Mouse (Mus musculus) large intestine, adult 2 months (tissue): Measurements from ENCODE around the gene Notch1. TPM values are rescaled to one million over a fixed set of nuclear protein-coding genes. Genes with fewer than 3 reads are reported as not detected.

Experiments used
- DNase-seq: peaks from one replicate; pipeline ENCODE4 v3.0.0-alpha.2; 2012; ENCODE audit warnings: low read depth, low spot score
- WGBS: fragments of 180-500 bp; shearing (Covaris S2); methylation state at CpG from one replicate; pipeline ENCODE4 v1.1.7; 2018; 5-methylcytosine and 5-hydroxymethylcytosine counted together
- polyA plus RNA-seq: library from polyadenylated mRNA; depleted of rRNA; stranded (reverse); fragments of >200 nt; gene quantifications from 2 replicates; pipeline ENCODE4 v1.2.3, GENCODE M21; 2012

Notch1 gene
- polyA plus RNA-seq, 1 experiment: 7.3 TPM

DNA sequence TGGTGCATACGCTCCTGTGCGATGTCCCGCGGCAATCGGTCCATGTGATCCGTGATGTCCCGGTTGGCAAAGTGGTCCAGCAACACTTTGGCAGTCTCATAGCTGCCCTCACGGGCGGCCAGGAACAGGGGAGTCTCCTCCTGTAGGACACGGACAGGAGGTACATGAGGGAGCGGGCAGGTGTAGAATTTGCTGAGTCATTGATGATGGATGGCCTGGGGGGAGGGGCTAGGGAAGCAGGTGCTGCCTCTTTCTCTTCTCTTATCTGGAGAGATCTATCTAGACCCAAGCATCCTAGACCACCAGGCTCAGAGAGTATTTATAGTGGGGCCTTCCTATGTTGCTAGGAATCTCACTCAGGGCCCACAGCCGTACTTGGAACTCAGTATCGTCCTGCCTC, 55.6 kb downstream of the Notch1 start:
- WGBS: 81% methylated on average over 13 of the region's 13 CpGs
- DNase-seq: no peak

DNA sequence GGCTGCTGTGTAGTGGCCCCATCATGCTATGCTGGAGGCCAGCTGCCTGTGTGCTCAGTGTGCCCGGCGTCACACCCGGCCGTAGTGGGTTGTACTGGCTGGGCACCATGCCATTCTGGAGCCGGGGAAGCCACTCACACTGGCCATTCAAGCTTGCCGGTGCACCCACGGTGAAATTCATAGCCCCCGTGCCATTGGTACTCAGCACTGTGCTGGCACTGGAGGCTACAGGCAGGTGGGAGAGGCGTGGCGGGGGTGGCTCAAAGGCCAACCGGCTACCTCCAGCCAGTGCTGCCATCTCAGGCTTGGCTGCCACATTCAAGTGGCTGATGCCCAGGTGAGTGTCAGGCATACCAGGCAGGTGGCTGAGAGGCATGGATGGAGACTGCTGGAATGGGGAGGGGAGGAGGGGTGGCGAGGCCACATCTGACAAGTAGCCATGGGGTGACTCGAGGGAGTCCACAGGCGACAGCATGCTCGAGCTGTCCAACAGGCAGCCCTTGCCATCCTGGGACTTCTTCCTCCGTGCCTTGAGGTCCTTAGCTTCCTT, 56.3 kb downstream of the Notch1 start:
- no peak for DNase-seq
- WGBS: 49% methylated on average over 16 of the region's 16 CpGs

GRCm38 (mm10) chr2:26459478-26459877, 57.0 kb downstream of the Notch1 start:
- no peak for DNase-seq

DNA sequence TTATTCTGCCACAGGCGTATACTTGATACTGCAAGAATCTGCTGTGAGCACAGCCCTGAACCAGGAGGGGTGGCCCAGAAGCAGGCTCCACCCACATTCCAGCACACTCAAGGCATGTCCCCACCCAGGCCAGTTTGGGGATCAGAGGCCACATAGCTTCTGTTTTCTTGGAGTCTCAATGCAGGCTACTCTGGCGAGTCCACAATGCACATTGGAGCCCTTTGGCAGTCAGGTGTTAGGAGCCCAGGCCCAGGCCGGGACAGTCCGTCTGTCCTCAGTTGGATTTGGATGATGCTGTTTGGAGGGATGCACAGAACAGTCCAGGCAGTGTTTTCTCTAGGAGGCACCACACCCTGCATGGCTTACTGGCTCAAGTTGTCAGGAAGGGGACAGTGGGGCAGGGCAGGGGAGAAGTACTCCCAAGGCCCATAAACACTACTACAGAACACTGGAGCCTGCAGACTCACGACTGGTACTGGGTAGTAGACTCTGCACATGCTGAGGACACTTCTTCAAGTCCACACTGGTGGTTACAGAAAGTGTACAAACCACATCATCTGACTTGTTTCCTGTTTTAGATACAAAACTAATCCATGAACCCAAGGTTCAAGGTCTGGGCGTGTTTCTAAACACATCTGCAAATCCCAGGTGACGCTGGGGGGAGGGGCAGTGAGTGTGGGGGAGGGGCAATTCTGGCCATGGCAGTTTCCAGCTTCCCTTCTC, 57.9 kb downstream of the Notch1 start:
- 21% methylated on average over 7 of the region's 7 CpGs for WGBS
- DNase-seq: no peak

More at GRCm38 (mm10) chr2:26459478-26459877, 57.0 kb downstream of the Notch1 start:
- 60% methylated on average over 6 of the region's 6 CpGs for WGBS

DNA sequence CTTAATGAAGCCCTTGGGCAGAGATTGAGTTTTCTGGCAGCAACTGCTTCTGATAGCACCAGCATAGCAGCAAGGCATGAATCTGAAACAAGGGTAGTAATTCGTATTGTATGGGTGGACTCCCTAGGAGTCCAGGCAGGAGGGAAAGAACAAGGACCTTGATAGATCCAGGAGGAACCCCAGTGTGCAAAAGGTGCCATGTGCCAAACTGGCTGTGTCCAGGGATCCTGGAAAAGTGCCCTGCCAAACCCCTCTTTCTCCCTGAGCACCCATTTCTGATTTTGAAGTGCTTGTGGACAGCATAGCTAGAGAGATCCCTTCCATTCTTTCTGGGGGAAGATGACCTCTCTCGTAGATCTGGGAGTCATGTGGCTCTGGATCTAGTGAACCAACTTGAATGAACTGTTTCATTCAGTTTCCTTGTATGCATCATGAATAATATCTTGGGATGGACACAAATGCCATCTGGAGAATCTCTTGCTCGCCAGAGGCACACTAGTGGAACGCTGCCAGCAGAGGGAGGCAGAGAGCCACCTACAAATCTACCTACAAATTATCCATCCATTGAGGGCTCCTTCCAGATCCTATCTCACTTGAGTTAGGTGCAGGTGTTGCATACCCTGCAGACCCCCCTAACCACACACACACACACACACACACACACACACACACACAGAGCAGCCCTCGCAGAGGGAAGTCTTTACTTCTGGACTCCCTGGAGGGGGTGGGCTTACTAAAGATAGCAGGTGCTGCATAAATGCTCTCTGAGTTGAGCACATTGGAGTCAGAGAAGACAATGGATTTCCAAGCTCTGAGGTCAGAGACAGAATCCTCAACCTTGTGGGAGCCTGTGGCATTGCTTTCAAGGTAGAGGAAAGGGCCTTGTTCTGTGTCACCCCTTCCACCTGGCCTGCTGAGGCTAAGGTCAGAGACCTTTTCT, 67.1 kb downstream of the Notch1 start:
- no peak for DNase-seq
- WGBS: 23% methylated on average over 5 of the region's 5 CpGs

DNA sequence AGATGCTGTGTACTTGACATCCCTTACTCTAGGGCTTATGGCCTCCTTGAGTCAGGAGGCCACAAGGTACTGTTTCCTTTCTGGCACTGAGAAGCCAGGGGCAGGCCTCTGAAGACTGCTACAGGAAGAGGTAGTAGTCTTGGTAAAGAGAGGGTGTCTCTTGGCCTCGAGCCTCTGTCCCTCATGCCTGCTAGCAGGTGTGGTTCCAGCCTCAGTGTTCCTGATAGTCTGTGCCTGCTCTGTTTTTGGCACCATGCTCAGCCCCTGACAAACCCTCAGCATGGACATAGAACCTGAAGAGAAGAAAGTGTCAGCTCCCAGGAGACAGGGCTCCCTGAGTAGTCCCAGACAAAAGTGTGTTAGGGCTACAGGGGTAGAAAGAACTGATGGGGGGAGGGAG, 69.0 kb downstream of the Notch1 start:
- 48% methylated on average over 1 of the region's 1 CpGs for WGBS
- DNase-seq: no peak

- WGBS: 62% methylated on average over 4 of the region's 4 CpGs
- DNase-seq: no peak
Observed at GRCm38 (mm10) chr2:26446671-26447070, 69.8 kb downstream of the Notch1 start.

DNA sequence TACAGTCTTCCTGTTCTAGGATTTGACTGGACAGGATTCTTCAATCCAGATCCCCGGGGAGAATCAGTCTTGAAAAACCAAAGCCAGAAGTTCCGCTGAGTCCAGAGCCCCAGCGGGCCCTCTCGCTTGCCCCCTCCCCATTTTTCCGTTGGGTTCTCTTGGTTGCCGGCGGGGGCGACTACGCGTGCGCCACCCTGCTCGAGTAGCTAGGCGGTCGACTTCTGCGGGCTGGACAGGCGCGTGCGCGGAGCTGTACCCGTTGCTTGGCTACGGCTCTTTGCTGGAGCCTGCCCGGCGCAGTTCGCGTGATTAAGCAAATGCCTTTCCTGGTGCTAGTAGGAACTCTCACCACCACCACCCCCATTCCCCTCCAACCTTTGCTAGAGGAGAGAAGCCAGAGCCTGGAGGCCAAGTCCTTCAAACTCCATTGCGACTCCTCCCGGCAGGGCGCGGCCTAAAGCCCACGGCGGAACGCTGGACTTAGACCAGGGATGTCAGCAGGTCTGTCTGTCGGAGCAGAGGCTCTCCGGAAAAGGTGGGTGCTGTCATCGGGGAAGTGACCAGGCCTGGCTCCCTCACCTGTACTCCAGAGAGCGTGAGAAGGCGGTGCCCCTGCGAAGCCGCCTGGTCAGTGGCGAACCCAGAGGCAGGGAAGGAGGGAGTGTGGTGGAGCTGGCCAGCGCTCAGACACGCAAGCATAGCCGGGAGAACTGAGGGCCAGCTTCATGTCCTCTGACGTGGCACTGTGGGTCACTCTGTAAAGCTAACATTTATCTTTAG, 70.6 kb downstream of the Notch1 start:
- under 1% methylated on average over 44 of the region's 44 CpGs for WGBS
- peak; percentile 60 for DNase-seq

- WGBS: under 1% methylated on average over 61 of the region's 61 CpGs
- peak; percentile 100 for DNase-seq
Observed at GRCm38 (mm10) chr2:26444946-26445665, 71.4 kb downstream of the Notch1 start, which contains the start of gene Sec16a. Gene Sec16a, minus strand, starts transcription at chr2:26445216.

DNA sequence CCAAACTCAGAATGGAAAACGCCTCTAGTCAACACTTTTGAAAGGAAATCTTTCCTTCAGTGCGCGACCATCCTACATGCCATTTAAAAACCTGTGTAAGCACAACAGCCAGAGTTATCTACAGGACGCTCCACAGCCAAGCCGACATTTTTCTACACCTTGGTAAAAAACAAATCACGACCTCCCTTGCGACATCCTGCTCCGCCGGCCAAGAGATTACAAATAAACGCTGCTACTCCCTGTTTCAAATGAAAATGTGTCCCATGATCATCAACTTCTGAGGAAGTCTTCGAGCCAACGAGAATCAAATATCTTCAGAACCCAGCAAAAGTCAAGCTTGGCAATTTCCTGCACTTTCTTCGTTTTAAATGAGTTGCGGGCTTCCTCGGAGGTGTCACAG, 72.1 kb downstream of the Notch1 start:
- 1% methylated on average over 15 of the region's 15 CpGs for WGBS
- DNase-seq: no peak

GRCm38 (mm10) chr2:26443876-26444275, 72.6 kb downstream of the Notch1 start:
- no peak for DNase-seq
- 21% methylated on average over 3 of the region's 3 CpGs for WGBS

- WGBS: 95% methylated on average over 1 of the region's 1 CpGs
Observed at GRCm38 (mm10) chr2:26442843-26443242, 73.6 kb downstream of the Notch1 start.

GRCm38 (mm10) chr2:26441688-26442087, 74.8 kb downstream of the Notch1 start:
- DNase-seq: no peak
- 38% methylated on average over 5 of the region's 5 CpGs for WGBS

More at GRCm38 (mm10) chr2:26442843-26443242, 73.6 kb downstream of the Notch1 start:
- DNase-seq: no peak

- WGBS: 91% methylated on average over 4 of the region's 4 CpGs
- no peak for DNase-seq
Observed at GRCm38 (mm10) chr2:26441261-26441660, 75.2 kb downstream of the Notch1 start.

DNA sequence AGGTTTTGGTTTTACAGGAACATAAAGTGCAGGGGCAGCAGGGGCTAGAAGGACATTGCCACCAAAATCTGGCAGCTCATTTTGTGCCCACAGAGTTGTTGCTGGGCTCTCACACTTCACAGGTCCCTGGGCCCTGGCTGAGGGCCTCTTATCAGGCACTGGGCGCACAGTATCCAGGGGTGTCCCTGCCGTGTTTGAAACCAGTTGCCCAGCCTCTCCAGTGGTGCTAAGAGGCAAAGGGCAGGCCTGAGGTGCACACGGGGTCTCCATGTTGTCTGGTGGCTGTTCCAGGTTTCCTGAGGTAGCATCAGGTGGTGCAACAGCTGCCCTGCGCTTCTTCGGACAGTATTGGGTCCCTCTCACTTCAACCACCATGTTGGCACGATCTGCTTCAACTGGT, 76.8 kb downstream of the Notch1 start:
- DNase-seq: no peak
- 86% methylated on average over 6 of the region's 6 CpGs for WGBS

DNA sequence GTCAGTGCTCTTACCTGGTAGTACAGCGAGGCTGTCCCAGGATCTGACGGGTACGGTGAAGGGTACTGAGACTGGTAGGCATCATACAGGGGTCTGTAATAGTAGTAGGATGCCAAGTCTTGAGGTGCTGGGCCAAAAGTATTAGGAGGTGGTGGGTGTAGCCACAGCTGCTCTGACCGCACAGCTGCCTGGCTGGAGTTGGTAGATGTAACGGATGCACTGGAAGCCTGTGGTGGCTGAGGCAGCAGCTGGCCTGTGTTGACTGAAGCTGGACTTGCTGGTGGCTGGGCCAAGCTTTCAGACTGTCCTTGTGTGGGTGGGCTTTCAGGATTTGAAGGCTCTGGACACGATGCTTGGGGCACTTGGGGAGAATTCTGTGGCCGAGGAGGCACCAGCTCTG, 78.1 kb downstream of the Notch1 start:
- 83% methylated on average over 7 of the region's 7 CpGs for WGBS
- DNase-seq: no peak

GRCm38 (mm10) chr2:26437221-26437620, 79.2 kb downstream of the Notch1 start:
- 61% methylated on average over 4 of the region's 4 CpGs for WGBS
- no peak for DNase-seq

GRCm38 (mm10) chr2:26434791-26435572, 81.5 kb downstream of the Notch1 start:
- WGBS: 87% methylated on average over 7 of the region's 7 CpGs

More at GRCm38 (mm10) chr2:26434791-26435572, 81.5 kb downstream of the Notch1 start:
- no peak for DNase-seq
